Mouse (Mus musculus) megakaryocyte, adult 5-6 weeks (primary cell): ENCODE data around the gene Cblc. TPM values are rescaled to one million over a fixed set of nuclear protein-coding genes. Genes with fewer than 3 reads are reported as not detected.

Experiments used
- ATAC-seq: 2 replicates; pipeline ENCODE4 v1.8.0; 2016; ENCODE audit warnings: mild to moderate bottlenecking, inconsistent platforms; ENCODE audit not compliant: poor library complexity, severe bottlenecking
- total RNA-seq, 2 experiments: library from RNA; stranded (forward) in 1 of 2; stranded (reverse) in 1 of 2; fragments of 153-499, 151-499 nt in 1 of 2; fragments of 221-1000, 200-1000 nt in 1 of 2; gene quantifications; 2 replicates each; pipeline versions ENCODE4 v1.2.3 to v1.2.4; 2015 to 2017

The Cblc gene
- not detected in 2 replicates for total RNA-seq (2015)
- total RNA-seq (2017) = not detected in 2 replicates

DNA sequence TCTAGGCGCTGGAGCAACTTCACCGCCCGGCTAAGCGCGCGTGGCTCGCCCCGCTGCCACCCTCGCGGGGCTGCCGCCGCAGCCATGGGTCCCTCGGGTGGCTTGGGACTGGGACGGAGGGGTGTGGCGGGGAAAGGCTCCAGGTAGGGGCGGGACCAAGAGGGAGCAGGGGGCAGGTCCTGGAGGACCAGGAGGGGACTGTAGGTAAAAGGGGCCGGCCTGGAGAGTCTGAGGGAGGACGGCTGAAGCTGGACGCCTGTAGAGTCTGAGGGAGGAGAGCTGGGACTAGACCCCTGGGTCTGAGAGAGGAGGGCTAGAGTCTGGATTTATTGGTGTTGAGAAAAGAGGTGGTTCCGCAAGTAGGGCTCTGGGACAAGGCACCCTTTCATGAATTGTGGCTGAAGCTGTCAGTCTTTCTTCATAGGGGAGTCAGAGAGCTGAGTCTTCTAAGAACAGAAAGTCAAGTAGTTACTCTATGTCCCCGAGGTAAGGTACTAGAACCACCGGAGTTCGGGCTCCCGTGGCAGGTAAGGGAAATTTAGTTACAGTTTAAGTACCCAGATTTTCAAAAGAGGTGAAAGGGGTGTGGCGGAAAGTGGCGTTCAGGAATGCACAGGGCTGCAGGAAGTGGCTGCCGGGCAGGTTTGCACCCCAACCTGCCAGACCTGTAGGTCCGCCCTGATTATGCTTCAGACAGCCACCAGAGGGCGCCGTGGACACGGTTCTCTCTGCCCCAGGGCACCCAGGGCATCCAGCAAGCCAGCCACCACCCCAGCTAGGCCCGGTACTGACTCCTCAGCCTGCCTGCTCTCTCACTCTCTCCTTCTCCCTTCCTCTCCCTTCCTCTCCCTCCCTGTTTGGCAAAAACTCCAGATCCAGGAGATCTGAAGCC lies at the start of gene Cblc:
Gene Cblc (minus strand): TSS at position 113 of the 892 bp plus-strand sequence.
- peak; percentile 98 for ATAC-seq

DNA sequence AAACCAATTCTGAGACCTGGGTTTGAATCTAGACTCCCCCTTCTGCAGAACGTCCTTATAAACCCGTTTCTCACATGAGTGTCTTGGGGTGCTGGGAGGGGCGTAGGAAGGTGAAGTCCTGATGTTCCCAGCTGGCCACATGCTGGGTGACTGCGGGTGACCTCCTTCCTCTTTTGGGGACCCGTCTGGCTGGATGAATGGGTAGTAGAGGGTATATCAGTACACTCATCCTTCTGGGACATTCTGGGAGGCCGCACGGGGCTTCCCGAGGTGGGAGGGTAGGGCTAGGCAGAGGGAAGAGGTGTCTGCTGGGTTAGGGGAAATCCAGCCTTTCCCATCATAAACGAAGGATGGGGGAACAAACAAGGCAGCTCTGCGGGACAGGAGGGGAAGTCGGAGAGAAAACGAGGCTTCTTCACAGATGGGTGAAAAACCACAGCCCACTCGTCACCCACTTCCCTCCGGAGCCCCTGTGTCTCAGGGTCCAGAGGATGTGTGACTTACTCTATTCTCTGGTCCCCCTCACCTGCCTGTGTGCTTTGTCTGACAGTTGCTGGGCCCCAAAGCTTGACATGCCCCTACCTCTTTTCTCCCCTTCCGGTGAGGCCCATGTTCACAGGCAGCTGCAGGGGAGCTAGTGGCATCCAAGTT lies 48.0 kb upstream of the Cblc start:
- ATAC-seq = peak; percentile 63

DNA sequence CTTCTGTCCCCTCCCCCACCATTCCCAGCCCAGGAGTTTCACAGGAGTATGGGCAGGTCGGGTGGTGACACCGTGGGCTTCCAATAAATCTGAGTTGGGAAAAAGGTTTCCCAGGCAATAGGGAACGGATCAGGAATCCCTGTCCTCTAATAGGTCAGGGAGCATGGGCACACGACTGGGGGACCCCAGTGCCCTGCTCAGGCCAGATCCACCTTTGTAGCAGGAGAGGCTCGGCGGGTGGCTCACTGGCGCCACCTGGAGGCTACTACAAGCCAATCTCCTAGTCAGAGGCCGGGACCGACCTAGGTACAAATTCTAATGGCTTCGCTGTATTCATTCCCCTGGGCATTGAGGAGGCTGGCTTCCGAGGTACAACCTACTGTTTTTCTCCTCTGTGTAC lies 47.0 kb upstream of the Cblc start:
- ATAC-seq = peak; percentile 75

DNA sequence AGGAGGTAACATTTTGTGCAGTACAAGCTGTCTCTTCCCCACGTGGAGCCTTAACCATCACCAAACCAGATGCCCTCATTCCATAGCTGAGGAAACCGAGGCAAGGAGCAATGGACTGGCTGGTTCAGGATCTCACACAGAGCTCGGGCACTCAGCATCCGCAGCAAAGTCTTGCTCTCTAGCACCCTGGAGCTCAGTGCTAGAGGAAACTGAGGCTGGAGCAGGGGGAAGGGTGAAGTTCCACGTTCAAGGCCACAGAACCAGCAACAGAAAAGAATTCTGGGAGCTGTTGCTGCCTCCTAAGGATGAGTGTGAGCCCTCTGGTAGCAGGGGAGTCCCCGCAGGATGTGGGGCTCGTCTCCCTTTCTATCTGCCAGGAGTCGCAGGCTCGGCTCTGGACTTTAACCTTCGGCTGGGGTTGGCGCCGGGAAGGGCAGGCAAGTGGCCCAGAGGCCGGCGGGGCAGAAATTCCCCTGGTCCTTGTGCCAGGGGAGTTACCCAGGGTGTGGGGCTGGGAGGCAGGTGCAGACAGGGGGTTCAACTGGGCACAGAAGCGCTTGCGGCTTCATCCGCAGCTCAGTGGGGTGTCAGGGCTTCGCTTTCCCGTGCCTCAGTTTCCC lies 46.4 kb upstream of the Cblc start:
- ATAC-seq = no peak

DNA sequence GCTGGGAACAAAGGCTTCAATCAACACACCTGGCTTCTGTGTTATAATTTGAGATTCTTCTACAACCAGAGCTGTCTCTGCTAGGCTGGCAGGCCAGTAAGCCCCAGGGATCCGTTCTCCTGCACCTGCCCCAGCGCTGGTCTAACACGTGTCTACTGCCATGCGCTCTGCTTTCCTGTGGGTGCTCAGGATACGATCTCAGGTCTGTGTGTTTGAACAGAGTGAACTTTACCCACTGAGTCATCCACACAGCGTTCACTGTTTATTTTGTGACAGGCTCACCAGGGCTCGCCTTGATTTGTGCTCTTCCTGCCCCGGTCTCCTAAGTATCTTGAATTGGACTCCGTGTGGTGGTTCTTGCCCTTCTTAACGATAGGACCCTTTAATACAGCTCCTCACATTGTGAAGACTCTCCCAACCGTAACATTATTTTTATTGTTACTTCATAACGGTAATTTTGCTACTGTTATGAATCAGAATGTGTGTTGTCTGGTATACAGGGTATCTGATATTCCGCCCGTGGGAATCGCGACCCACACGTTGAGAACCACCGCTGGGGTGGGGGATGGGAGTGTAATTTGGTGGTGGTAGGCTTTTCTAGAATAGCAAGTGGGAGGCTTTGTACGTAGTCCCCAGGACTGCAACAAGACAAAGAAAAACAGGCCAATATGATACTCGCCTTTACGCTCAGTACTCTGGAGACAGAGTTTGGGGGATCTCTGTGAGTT lies 45.2 kb upstream of the Cblc start:
- no peak for ATAC-seq

DNA sequence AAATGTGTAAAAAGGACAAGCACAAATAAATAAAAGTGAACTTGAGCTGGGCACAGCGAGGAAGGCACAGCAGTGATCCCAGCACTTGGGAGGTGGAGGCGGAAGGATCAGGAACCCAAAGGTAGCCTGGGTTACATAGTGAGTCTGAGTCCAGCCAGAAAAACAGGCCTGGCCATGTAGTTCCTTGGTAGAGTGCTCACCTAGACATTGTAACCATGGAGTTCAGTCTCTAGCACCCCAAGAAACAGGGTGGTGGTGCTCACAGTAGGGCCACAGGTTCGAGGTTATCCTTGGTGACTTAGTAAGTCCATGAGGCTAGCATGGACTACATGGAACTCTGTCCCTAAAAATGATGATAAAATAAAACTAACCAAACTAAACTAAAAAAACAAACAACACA lies 44.3 kb upstream of the Cblc start:
- no peak for ATAC-seq

DNA sequence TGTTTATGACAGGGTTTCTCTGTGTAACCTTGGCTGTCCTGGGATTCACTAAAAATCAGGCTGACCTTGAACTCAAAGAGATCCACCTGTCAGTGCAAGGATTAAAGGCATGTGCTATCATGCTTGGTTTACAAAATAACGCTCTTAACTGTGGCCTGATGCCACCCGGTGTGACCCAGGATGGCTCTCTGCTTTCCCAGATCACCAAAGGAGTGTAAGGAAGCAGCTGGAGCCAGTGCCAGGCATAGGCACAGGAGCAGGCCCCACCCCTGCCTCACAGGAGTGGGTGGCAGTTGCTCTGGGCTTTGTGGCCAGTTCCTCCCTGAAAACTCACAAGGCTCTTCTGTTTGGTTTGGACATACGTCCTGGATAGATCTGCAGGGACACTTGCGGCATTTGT lies 43.8 kb upstream of the Cblc start:
- ATAC-seq = no peak

DNA sequence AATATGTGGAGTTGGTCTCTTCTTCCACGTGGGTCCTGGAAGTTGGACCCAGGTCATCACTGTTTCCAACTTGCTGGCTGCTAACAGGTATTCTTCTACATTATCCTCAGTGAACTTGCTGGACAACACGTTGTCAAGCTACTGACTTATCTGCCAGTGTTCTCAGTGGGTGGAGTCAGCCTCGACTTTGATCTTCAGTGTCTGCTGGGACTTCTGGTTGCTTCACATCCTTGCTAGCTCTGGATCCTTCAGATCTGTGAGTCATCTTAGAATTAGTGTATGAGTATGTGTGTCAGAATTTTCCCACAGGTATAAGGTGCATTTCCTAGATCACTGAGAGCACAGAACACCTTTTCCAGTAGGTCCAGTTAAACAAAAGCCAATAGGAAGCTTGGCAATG lies 40.2 kb upstream of the Cblc start:
- no peak for ATAC-seq

DNA sequence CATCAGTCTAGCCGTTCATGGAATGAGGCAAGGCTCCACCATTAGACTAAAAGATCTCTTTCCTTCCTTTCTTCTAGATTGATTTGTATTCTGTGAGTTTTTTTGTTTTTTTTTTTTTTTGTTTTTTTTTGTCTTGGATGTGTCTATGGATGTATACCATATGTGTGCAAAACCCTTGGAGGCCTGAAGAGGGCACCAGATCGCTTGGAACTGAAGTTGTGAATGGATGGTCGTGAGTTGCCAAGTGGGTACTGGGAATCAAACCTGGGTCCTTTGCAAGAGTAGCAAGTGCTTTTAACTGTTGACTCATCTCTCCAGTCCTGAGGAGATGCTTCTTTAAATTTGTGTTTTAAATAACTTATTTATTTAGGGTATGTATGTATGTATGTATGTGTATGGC lies 37.4 kb upstream of the Cblc start:
- no peak for ATAC-seq

DNA sequence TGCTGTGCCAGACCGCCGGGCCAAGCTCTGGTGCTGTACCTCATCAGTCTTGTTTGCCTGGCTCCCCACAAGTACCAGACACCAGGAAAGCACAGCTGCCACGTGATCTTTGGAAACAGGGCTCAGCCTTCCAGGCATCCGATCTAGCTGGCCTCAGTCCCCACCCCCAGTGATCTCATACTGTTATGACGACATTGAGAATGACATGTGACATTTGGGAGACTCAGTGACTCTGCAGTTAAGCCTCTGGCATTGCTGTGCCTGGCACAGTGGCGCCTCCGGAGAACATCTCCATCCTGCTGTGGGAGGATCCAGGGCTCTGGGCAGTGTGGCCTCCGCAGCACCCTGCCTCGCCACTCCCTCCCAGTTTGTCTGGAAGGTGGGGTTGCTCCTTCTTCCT lies 35.2 kb upstream of the Cblc start:
- peak; percentile 43 for ATAC-seq

DNA sequence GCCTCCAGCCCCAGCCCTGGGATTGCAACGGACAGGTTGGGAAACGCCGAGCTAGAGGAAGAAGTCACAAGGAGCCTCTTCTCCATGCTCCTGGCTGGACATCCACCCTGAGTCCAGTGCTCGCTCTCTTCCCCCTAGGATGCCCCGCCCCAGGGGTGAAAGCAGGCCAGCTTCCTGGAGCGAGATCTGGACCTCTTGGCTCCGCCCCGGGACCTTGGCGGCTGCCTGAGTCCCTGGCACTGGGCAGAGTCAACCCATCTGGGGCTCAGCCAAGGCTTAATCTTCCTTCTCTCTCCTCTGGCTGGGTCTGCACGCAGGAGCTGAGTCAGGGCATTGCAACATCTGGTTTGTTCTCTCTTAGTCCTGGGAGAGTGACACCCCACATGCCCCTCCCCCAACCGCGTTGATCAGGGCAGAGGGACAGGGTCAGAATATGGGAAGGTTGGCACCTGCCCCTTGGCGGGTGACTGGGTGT lies 34.1 kb upstream of the Cblc start:
- ATAC-seq = peak; percentile 95

DNA sequence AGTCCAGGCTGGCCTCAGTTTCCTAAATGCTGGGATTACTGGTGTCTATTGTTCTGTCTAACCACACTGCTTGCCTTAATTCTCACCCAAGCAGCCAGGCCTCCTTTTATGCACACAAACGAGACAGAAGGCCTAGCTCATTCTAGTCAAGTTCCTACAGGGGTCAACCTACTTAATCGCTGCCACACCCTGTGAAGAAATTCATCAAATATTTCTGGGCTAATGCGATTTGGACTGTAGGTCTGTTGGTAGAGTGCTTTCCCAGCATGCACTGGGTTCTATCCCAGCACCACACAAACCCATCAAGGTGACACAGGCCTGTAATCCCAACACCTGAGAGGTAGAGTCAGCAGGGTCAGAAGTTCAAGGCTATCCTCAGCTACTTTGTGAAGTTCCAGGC lies 33.1 kb upstream of the Cblc start:
- ATAC-seq = no peak

DNA sequence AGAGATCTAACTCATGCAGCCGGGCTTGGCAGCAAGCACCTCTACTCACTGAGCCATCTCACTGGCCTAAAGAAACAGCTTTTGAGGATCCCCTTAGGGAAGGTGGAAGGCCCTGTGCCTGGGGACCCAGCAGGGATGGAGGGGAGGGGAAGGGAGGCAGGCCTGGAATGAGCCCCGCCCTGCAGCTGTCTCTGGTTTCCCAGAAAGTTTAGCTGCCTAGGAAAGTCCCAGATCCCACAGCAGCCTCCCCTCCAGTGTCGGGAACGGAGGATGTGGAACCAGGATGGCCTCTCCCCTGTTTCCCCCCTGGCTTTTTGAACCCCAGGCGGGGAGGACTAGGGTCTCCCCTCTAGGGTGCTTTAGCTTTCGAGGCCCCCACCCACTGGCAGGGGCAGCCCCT lies 30.1 kb upstream of the Cblc start:
- ATAC-seq = no peak

DNA sequence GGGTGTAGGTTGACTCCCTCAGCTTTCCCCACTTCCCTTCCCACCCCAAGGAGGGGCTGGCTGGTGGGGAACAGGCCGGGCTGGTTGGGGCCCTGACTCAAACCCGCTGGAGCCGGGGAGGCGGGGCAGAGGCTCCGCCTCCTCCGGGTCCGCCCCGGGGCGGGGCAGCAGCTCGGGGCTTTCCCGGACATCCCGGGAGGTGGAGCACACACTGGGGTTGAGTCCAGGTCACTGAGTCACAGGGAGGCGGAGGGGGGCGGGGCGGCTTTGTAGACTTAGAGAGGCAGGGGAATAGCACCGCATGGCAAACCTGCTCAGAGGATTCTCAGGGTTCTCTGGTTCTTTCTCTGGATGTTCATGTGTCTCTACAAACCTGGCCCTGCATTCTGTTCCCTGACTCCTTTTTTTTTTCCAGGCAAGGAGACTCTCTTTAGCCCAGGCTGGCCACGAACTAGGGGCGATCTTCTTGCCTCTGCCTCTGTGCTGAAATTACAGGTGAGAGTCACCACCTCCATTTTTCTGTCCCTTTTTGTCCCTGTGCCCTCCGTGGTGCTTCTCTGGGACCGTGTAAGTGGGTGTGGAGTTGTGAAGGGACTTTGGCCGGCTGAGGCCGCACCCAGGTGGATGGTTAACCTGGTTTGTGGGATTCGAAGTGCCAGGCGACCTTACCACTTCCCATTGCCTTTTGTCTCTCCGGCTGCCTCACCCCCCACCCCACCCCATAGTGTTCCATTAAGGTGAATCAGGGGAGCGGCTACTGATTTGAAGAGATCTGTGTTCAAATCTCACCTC lies 27.8 kb upstream of the Cblc start:
- peak; percentile 82 for ATAC-seq

DNA sequence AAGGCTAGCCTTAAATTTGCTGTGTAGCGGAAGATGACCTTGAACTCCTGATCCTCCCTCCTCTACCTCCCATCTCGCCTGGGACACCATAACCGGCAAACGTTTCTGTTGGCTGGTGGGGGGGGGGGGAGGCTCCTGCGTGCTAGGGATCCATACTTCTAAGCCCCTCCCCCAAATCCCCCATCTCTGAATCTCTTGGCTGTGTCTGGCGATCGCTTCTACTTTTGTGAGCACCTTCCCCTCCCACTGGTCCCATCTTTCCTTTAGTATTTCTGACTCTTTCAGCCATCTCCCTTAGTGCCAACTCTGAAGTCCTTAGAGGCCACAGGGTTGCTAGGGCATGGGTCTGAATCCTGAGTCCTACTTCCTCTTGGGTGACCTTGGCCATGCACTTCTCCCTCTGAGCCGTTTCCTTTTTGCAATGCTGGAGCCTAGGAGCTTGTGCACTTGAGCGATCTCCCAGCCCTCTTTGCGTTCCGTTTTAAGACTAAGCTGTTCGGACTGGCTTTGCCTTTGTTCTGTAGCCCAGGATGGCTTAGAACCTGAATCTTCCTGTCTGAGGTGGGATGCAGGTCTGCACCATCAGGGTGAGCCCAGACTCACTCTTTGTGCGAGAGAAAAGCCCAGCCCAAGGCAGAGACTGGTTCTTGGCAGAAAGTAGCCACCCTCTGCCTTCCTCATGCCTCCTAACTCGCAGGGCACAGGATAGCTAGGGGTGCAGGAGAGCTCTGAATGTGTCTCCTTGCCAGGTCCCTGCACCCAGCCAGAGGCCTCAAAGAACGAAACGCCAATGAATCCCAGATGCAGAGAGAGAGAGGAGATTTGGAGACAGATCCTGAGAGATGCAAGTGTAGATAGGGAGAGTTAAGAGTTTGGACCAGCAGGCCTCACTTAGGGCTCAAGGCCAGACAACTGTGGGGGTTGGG lies 26.9 kb upstream of the Cblc start:
- peak; percentile 68 for ATAC-seq

DNA sequence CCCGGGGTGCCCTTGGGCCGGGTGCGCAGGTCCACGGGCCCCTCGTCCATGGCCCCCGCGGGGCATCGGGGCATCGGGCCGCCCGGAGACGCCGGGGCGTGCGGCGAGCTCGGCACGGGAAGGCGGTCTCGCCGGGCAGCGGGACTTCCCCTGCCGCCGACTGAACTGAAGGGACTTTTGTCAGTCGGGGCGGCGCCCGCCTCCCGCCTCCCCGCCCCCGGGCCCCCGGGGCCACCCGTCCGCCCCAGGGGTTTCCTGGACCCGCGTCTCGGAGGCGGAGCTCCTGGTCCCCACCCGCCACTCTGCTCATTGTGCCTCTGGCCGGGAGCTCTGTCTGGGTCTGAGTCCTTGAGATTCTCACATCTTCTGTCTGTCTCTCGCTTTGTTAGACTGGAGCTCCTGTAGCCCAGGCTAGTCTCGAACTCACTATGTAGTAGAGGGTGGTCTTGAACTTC lies 26.0 kb upstream of the Cblc start, which contains the start of gene Bcl3:
Gene Bcl3 (minus strand): TSS at position 167 of the 455 bp plus-strand sequence.
- peak; percentile 45 for ATAC-seq

DNA sequence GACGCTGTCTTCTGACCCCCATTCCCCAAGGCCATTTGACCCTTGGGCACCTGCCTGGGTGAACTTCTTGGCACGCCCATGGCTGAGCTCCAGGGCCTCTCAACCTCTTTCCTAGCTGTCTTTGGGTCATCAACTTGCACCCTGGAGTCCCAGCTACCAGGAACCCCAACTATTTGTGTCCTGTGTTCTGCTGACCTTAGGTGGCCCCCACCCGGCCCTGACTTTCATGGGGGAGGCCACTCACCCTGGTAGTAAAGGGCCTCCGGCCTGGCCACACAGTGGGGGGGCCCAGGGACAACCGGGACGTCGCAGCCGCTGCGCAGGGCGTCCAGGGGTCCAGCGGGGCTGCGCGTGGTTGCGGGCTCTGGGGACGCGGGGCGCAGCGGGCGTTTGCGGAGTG lies 25.6 kb upstream of the Cblc start:
- no peak for ATAC-seq

DNA sequence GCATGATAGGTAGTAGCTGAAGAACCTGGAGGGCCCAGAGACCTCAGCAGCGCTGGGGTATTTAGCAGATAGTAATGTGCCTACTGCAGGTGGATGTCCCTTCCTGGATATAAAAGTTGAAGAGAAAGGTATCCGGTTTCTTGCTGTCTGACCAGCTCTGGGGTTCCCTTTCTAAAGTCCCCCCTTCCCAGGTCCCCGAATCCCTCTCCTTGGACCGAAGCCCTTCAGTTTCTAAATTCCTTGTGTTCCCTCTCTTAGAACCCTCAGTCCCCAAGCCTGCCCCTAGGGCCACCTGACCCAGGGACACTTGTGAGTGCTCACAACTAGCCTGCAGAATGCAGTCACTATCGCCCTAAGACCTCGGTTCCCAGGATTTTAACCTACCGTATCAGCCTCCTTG lies 25.0 kb upstream of the Cblc start:
- no peak for ATAC-seq
